Mouse (Mus musculus): ENCODE data around the gene Eif2ak4. TPM values are rescaled to one million over a fixed set of nuclear protein-coding genes. Genes with fewer than 3 reads are reported as not detected.

Gene Eif2ak4
- 8.6 TPM for polyA plus RNA-seq (2017; shearing (Covaris generic))

DNA sequence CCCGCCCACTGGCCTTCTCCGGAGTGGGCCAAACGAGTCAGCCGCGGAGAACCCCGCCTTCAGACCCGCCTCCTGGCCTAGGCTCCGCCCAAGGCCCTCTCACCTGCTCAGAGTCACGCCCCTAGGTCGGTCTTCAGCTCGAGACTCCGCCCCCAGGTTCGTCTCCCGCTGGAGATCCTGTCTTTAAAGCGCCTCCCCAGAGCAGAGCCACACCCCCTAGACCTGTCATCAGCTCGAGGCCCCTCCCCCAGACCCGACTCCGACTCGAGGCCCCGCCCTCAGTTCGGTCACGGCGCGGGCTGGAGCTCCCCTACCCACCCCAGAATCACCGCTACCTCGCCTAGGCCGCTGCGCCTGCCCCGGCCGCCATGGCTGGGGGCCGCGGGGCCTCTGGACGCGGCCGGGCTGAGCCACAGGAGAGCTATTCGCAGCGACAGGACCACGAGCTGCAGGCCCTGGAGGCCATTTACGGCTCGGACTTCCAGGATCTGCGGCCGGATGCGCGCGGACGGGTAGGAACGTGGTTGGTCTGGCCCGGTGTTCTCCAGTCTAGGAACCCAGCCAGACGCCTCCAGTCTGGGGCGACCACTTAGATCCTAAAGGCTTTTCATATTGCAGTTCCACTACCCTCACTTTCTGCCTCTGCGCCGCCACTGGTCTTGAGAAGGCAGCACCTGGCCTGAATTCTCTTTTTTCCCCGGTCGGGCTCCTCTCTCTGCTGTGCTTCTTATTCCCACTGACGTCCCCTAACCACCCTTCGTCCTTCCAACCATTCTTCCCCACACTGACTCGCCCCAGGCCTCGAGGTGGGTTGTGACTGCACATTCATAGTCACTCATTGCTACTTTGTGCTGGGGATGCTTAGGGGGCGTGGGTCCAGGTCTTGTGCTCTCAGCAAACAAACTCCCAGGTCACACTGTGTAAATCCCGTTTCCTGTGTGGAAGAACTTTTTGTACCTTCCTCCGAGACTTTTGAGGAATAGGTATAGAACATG lies at the start of gene Eif2ak4:
Eif2ak4 (plus strand) TSS at position 278 of the 995 bp plus-strand sequence.

DNA sequence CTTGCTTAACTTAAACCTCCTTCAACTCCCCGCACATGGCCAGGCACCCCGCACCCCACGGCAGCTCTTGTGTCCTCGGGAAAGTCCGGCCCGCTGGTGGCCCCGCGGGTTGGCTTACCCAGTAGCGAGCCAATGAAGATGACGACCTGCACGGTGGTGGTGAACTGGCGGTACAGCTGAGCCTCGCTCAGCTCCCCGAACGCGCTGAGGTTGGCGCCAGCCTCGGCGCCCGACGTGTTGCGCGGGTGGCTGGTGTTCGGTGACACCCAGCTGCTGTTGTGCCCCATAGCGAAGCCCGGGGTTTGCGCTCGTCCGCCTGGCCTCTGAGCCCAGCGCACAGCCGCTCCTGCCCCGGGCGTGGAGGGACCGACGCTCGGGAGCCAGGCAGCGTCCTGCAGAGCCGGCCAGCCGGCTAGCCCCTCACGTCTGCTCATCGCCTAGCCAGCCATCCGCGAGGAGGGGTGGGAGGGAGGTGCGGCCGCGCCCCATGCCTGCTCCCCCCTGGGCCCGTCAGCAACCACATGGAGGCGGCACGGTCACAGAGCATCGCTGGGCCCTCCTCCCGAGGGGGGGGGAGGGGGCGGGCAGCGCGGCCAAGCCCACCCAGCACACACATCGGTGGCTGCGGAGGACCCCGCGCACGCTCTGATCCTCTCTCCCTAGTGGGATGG lies 15.4 kb upstream of the Eif2ak4 start, which contains the start of gene Gpr176:
Gpr176 (minus strand) TSS at position 519 of the 671 bp plus-strand sequence.

DNA sequence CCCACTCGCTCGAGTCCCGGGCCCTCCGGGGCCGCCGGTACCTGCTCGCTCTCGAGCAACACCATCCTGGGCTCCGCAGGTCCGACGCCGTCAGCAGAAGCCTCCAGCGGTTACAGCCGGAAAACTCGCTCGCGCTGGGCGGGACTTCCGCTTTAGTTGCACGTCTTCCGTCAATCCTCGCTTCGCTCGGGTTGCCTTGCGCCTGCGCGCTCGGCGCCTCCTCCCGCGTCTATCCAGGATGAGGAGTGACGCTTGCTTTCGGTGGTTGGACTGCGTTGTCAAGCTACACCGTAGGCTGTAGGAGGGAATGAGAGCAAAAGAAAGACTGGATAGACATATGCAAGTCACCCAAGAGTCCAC lies 91.1 kb downstream of the Eif2ak4 start, which contains the start of gene Srp14:
Srp14 (minus strand) TSS at position 162 of the 360 bp plus-strand sequence.

Other genes with a start within 250 kb of the Eif2ak4 start
- not detected for gene Fsip1, start 131.7 kb upstream of the Eif2ak4 start, polyA plus RNA-seq (2017; shearing (Covaris generic))
- 0.06 TPM for gene Gpr176, start 15.2 kb upstream of the Eif2ak4 start, polyA plus RNA-seq (2017; shearing (Covaris generic))
- 308 TPM for gene Srp14, start 91.1 kb downstream of the Eif2ak4 start, polyA plus RNA-seq (2017; shearing (Covaris generic))
- 1.7 TPM for gene Bmf, start 161.1 kb downstream of the Eif2ak4 start, polyA plus RNA-seq (2017; shearing (Covaris generic))
- gene Bub1b, start 209.6 kb downstream of the Eif2ak4 start, polyA plus RNA-seq (2017; shearing (Covaris generic)), result 4.4 TPM

Data from CD4-positive, CD25-positive, alpha-beta regulatory T cell (primary cell).